Mouse (Mus musculus) limb, embryonic 11.5 days (tissue): Measurements from ENCODE around the gene Tfap4. TPM values are rescaled to one million over a fixed set of nuclear protein-coding genes. Genes with fewer than 3 reads are reported as not detected.

Experiments
- ATAC-seq: fragments of 200-750 bp; cut with Nextera tagmentation; 2 replicates; pipeline ENCODE4 v1.8.0; 2017; ENCODE audit warnings: low read depth; ENCODE audit not compliant: insufficient number of reproducible peaks, low FRiP score, low TSS enrichment
- DNase-seq: peaks from one replicate; pipeline ENCODE4 v3.0.0-alpha.2; 2015; ENCODE audit warnings: low spot score
- H3K27ac ChIP-seq: fragments of 300-500 bp; sonication (generic); replicated peaks from 2 replicates; pipeline ENCODE4 v1.5.1; 2014; ENCODE audit warnings: low read depth, mild to moderate bottlenecking, low read length
- H3K27me3 ChIP-seq: fragments of 300-500 bp; sonication (generic); 2 replicates; pipeline ENCODE4 v1.6.1; 2014; ENCODE audit warnings: mild to moderate bottlenecking, low read length, mixed read lengths; ENCODE audit not compliant: control insufficient read depth, insufficient read depth
- H3K36me3 ChIP-seq: fragments of 300-500 bp; sonication (generic); 2 replicates; pipeline ENCODE4 v1.6.1; 2014; ENCODE audit warnings: mild to moderate bottlenecking, low read length, moderate library complexity, mixed read lengths; ENCODE audit not compliant: control insufficient read depth, insufficient read depth
- H3K4me1 ChIP-seq: fragments of 300-500 bp; sonication (generic); 2 replicates; pipeline ENCODE4 v1.6.1; 2014; ENCODE audit warnings: low read length, mixed read lengths; ENCODE audit not compliant: control insufficient read depth, insufficient read depth
- H3K4me2 ChIP-seq: fragments of 300-500 bp; sonication (generic); 2 replicates; pipeline ENCODE4 v1.6.1; 2014; ENCODE audit warnings: low read depth, mild to moderate bottlenecking, moderate library complexity; ENCODE audit not compliant: severe bottlenecking
- H3K4me3 ChIP-seq: fragments of 300-500 bp; sonication (generic); 2 replicates; pipeline ENCODE4 v1.5.1; 2014; ENCODE audit warnings: low read depth, low read length
- H3K9ac ChIP-seq: fragments of 300-500 bp; sonication (generic); 2 replicates; pipeline ENCODE4 v1.6.1; 2014; ENCODE audit warnings: mild to moderate bottlenecking, low read length
- H3K9me3 ChIP-seq: fragments of 300-500 bp; sonication (generic); 2 replicates; pipeline ENCODE4 v1.6.1; 2016; ENCODE audit warnings: low read length; ENCODE audit not compliant: control insufficient read depth
- WGBS: fragments of 180-500 bp; shearing (Covaris S2); extraction: QIAGEN DNeasy Blood & Tissue Kit; methylation state at CpG from one replicate; pipeline ENCODE4 v1.1.7; 2014; 5-methylcytosine and 5-hydroxymethylcytosine counted together
- polyA plus RNA-seq: library from polyadenylated mRNA; unstranded; fragments of >200 nt; fragmentation: Nextera tagmentation; extraction: Ambion mirVana; gene quantifications from 2 replicates; pipeline ENCODE4 v1.2.1, GENCODE M21; 2014

Gene Tfap4
- polyA plus RNA-seq, 1 experiment from 2014 or later = 35.3 TPM

GRCm38 (mm10) chr16:4552829-4553550, 6.7 kb downstream of the Tfap4 start:
- Histone ChIP-seq H3K9ac (peak overlapping the region; percentile 47; the same call in 1 of the 2 replicates), H3K4me2 (peak overlapping the region; percentile 34), H3K4me3 (no peak overlapping the region), H3K27ac (peak overlapping the region; percentile 92), H3K27me3 (no peaks in the 10 kb centered on the region), H3K36me3 (peaks cover 7% of the 10 kb centered on the region), H3K4me1 (peaks cover 39% of the 10 kb centered on the region), H3K9me3 (no peaks in the 10 kb centered on the region)
- WGBS = 6% methylated on average over 5 of the region's 6 CpGs
- DNase-seq = peak; percentile 89
- ATAC-seq = peak; percentile 74

- no peak overlapping the region for H3K9ac ChIP-seq
- H3K9me3 ChIP-seq = no peaks in the 10 kb centered on the region
- H3K4me1 ChIP-seq = peaks cover 29% of the 10 kb centered on the region
- no peaks in the 10 kb centered on the region for H3K27me3 ChIP-seq
- no peak for DNase-seq
- H3K4me2 ChIP-seq = no peak overlapping the region
- H3K36me3 ChIP-seq = peaks cover 9% of the 10 kb centered on the region
- no peak overlapping the region for H3K4me3 ChIP-seq
- H3K27ac ChIP-seq = no peak overlapping the region; the same call in 1 of the 2 replicates
- no peak for ATAC-seq
- WGBS = 90% methylated on average over 12 of the region's 12 CpGs
Measured at GRCm38 (mm10) chr16:4551885-4552284, 7.8 kb downstream of the Tfap4 start.

- DNase-seq = peak; percentile 77
- H3K27ac ChIP-seq = no peak overlapping the region
- peaks cover 9% of the 10 kb centered on the region for H3K36me3 ChIP-seq
- H3K4me3 ChIP-seq = no peak overlapping the region
- H3K4me1 ChIP-seq = peaks cover 29% of the 10 kb centered on the region
- H3K9me3 ChIP-seq = no peaks in the 10 kb centered on the region
- H3K27me3 ChIP-seq = no peaks in the 10 kb centered on the region
- no peak overlapping the region for H3K9ac ChIP-seq
- no peak overlapping the region for H3K4me2 ChIP-seq
- WGBS = 50% methylated on average over 13 of the region's 13 CpGs
- no peak for ATAC-seq
Measured at GRCm38 (mm10) chr16:4551056-4551455, 8.6 kb downstream of the Tfap4 start.

GRCm38 (mm10) chr16:4548953-4549688, 10.5 kb downstream of the Tfap4 start:
- 88% methylated on average over 18 of the region's 18 CpGs for WGBS
- Histone ChIP-seq H3K9ac (no peak overlapping the region), H3K4me3 (no peak overlapping the region), H3K9me3 (no peaks in the 10 kb centered on the region), H3K36me3 (peaks cover 15% of the 10 kb centered on the region), H3K27ac (no peak overlapping the region), H3K27me3 (no peaks in the 10 kb centered on the region), H3K4me2 (no peak overlapping the region), H3K4me1 (peaks cover 25% of the 10 kb centered on the region)
- no peak for ATAC-seq
- no peak for DNase-seq

- no peak overlapping the region for H3K4me2 ChIP-seq
Measured at GRCm38 (mm10) chr16:4547611-4548010, 12.0 kb downstream of the Tfap4 start.

GRCm38 (mm10) chr16:4546838-4547237, 12.8 kb downstream of the Tfap4 start:
- ATAC-seq (no peak), DNase-seq (no peak)
- Histone ChIP-seq H3K4me1 (peaks cover 5% of the 10 kb centered on the region), H3K9me3 (no peaks in the 10 kb centered on the region), H3K4me3 (no peak overlapping the region), H3K27ac (no peak overlapping the region), H3K36me3 (peaks cover 15% of the 10 kb centered on the region), H3K27me3 (no peaks in the 10 kb centered on the region), H3K4me2 (no peak overlapping the region), H3K9ac (no peak overlapping the region)
- 89% methylated on average over 8 of the region's 8 CpGs for WGBS

More at GRCm38 (mm10) chr16:4547611-4548010, 12.0 kb downstream of the Tfap4 start:
- no peak overlapping the region for H3K27ac ChIP-seq
- H3K27me3 ChIP-seq = no peaks in the 10 kb centered on the region
- no peaks in the 10 kb centered on the region for H3K9me3 ChIP-seq
- peaks cover 15% of the 10 kb centered on the region for H3K36me3 ChIP-seq
- 96% methylated on average over 5 of the region's 5 CpGs for WGBS
- DNase-seq (no peak), ATAC-seq (no peak)
- peaks cover 13% of the 10 kb centered on the region for H3K4me1 ChIP-seq
- no peak overlapping the region for H3K4me3 ChIP-seq
- H3K9ac ChIP-seq = no peak overlapping the region

- no peaks in the 10 kb centered on the region for H3K9me3 ChIP-seq
- H3K4me2 ChIP-seq = no peak overlapping the region
- H3K27me3 ChIP-seq = no peaks in the 10 kb centered on the region
- ATAC-seq (no peak), DNase-seq (no peak)
- H3K27ac ChIP-seq = no peak overlapping the region
- WGBS = 78% methylated on average over 9 of the region's 9 CpGs
- H3K4me1 ChIP-seq = no peaks in the 10 kb centered on the region
- no peak overlapping the region for H3K9ac ChIP-seq
- no peak overlapping the region for H3K4me3 ChIP-seq
- H3K36me3 ChIP-seq = peaks cover 15% of the 10 kb centered on the region
Measured at GRCm38 (mm10) chr16:4544845-4545244, 14.8 kb downstream of the Tfap4 start.

GRCm38 (mm10) chr16:4543266-4543665, 16.4 kb downstream of the Tfap4 start:
- Histone ChIP-seq H3K27ac (no peak overlapping the region), H3K36me3 (peaks cover 8% of the 10 kb centered on the region; the same call in 1 of the 2 replicates), H3K9ac (no peak overlapping the region), H3K9me3 (no peaks in the 10 kb centered on the region), H3K4me1 (no peaks in the 10 kb centered on the region), H3K4me2 (no peak overlapping the region), H3K4me3 (no peak overlapping the region), H3K27me3 (no peaks in the 10 kb centered on the region)
- DNase-seq (no peak), ATAC-seq (no peak)
- WGBS = 82% methylated on average over 3 of the region's 3 CpGs
